Mouse (Mus musculus): ENCODE measurements around the gene Ring1. TPM values are rescaled to one million over a fixed set of nuclear protein-coding genes. Genes with fewer than 3 reads are reported as not detected.
A peak's percentile ranks its signal among the peaks of the same experiment; 100 is the strongest.

The Ring1 gene
- total and polyA plus RNA-seq, 2 experiments from 2014 or later: 19.0 to 20.7 TPM

GRCm38 (mm10) chr17:34039562-34040450 lies 15.3 kb upstream of the Ring1 start:
- DNase-seq: peak; percentile 20
- Histone ChIP-seq H3K4me1 (ENCODE audit: insufficient read depth) (peaks cover 9% of the 10 kb centered on the region; the same call in 1 of the 2 replicates), H3K9ac (peak overlapping the region; percentile 40; the same call in 1 of the 2 replicates), H3K9me3 (ENCODE audit: low read length) (no peaks in the 10 kb centered on the region), H3K4me3 (ENCODE audit: low read depth, low read length) (peak overlapping the region; percentile 20), H3K27ac (ENCODE audit: low read depth, low read length) (no peak overlapping the region), H3K36me3 (ENCODE audit: insufficient read depth) (peaks cover 33% of the 10 kb centered on the region), H3K27me3 (ENCODE audit: insufficient read depth, low read length) (no peaks in the 10 kb centered on the region), H3K4me2 (ENCODE audit: low read depth) (peak overlapping the region; percentile 49)
- no peak for TF ChIP-seq CTCF (IDR thresholded peaks at IDR 0.05; ENCODE audit: low read depth)
- ATAC-seq: peak; percentile 18
- WGBS: 27% methylated on average over 17 of the region's 17 CpGs

GRCm38 (mm10) chr17:34038878-34039561 lies 14.5 kb upstream of the Ring1 start, which contains the start of gene Col11a2:
TSS of gene Col11a2 (plus strand) at chr17:34039437.
- peak; percentile 40 for DNase-seq
- Histone ChIP-seq H3K9me3 (ENCODE audit: low read length) (no peaks in the 10 kb centered on the region), H3K27ac (ENCODE audit: low read depth, low read length) (no peak within 1 kb of the TSS), H3K4me1 (ENCODE audit: insufficient read depth) (peaks cover 9% of the 10 kb centered on the region; the same call in 1 of the 2 replicates), H3K4me3 (ENCODE audit: low read depth, low read length) (peak within 1 kb of the TSS; percentile 20), H3K4me2 (ENCODE audit: low read depth) (peak within 1 kb of the TSS; percentile 49), H3K9ac (peak within 1 kb of the TSS; percentile 40), H3K27me3 (ENCODE audit: insufficient read depth, low read length) (no peaks in the 10 kb centered on the region), H3K36me3 (ENCODE audit: insufficient read depth) (peaks cover 33% of the 10 kb centered on the region)
- 5% methylated on average over 28 of the region's 28 CpGs for WGBS
- ATAC-seq: peak; percentile 54
- no peak for TF ChIP-seq CTCF (IDR thresholded peaks at IDR 0.05; ENCODE audit: low read depth)

- ATAC-seq: peak; percentile 36
Measured at GRCm38 (mm10) chr17:34038440-34038839, 14.0 kb upstream of the Ring1 start.

GRCm38 (mm10) chr17:34037241-34037640 lies 12.8 kb upstream of the Ring1 start:
- DNase-seq (no peak), ATAC-seq (no peak)
- Histone ChIP-seq H3K9me3 (ENCODE audit: low read length) (no peaks in the 10 kb centered on the region), H3K27me3 (ENCODE audit: insufficient read depth, low read length) (no peaks in the 10 kb centered on the region), H3K4me3 (ENCODE audit: low read depth, low read length) (no peak overlapping the region), H3K4me1 (ENCODE audit: insufficient read depth) (peaks cover 15% of the 10 kb centered on the region), H3K36me3 (ENCODE audit: insufficient read depth) (peaks cover 33% of the 10 kb centered on the region), H3K27ac (ENCODE audit: low read depth, low read length) (no peak overlapping the region), H3K4me2 (ENCODE audit: low read depth) (no peak overlapping the region), H3K9ac (no peak overlapping the region)
- no peak for TF ChIP-seq CTCF (IDR thresholded peaks at IDR 0.05; ENCODE audit: low read depth)
- 93% methylated on average over 7 of the region's 7 CpGs for WGBS

More at GRCm38 (mm10) chr17:34038440-34038839, 14.0 kb upstream of the Ring1 start:
- H3K27me3 ChIP-seq (ENCODE audit: insufficient read depth, low read length): no peaks in the 10 kb centered on the region
- no peak for TF ChIP-seq CTCF (IDR thresholded peaks at IDR 0.05; ENCODE audit: low read depth)
- WGBS: 12% methylated on average over 19 of the region's 21 CpGs
- H3K4me1 ChIP-seq (ENCODE audit: insufficient read depth): peaks cover 9% of the 10 kb centered on the region; the same call in 1 of the 2 replicates
- H3K4me3 ChIP-seq (ENCODE audit: low read depth, low read length): peak overlapping the region; percentile 20
- H3K36me3 ChIP-seq (ENCODE audit: insufficient read depth): peaks cover 33% of the 10 kb centered on the region
- no peak overlapping the region for H3K27ac ChIP-seq (ENCODE audit: low read depth, low read length)
- H3K9ac ChIP-seq: no peak overlapping the region
- no peaks in the 10 kb centered on the region for H3K9me3 ChIP-seq (ENCODE audit: low read length)
- H3K4me2 ChIP-seq (ENCODE audit: low read depth): peak overlapping the region; percentile 49
- peak; percentile 39 for DNase-seq

- no peaks in the 10 kb centered on the region for H3K9me3 ChIP-seq (ENCODE audit: low read length)
- 86% methylated on average over 10 of the region's 10 CpGs for WGBS
- TF ChIP-seq CTCF (IDR thresholded peaks at IDR 0.05; ENCODE audit: low read depth): no peak
- H3K9ac ChIP-seq: no peak overlapping the region
- H3K4me3 ChIP-seq (ENCODE audit: low read depth, low read length): no peak overlapping the region
- ATAC-seq (no peak), DNase-seq (no peak)
- peaks cover 33% of the 10 kb centered on the region for H3K36me3 ChIP-seq (ENCODE audit: insufficient read depth)
- H3K4me2 ChIP-seq (ENCODE audit: low read depth): no peak overlapping the region
- H3K27ac ChIP-seq (ENCODE audit: low read depth, low read length): no peak overlapping the region
- H3K27me3 ChIP-seq (ENCODE audit: insufficient read depth, low read length): no peaks in the 10 kb centered on the region
- peaks cover 15% of the 10 kb centered on the region for H3K4me1 ChIP-seq (ENCODE audit: insufficient read depth)
Measured at GRCm38 (mm10) chr17:34036647-34037046, 12.2 kb upstream of the Ring1 start.

GRCm38 (mm10) chr17:34035517-34035916 lies 11.0 kb upstream of the Ring1 start:
- Histone ChIP-seq H3K36me3 (ENCODE audit: insufficient read depth) (peaks cover 33% of the 10 kb centered on the region), H3K9ac (no peak overlapping the region), H3K27me3 (ENCODE audit: insufficient read depth, low read length) (no peaks in the 10 kb centered on the region), H3K9me3 (ENCODE audit: low read length) (no peaks in the 10 kb centered on the region), H3K4me2 (ENCODE audit: low read depth) (no peak overlapping the region), H3K4me3 (ENCODE audit: low read depth, low read length) (no peak overlapping the region), H3K27ac (ENCODE audit: low read depth, low read length) (no peak overlapping the region), H3K4me1 (ENCODE audit: insufficient read depth) (peaks cover 19% of the 10 kb centered on the region)
- ATAC-seq (no peak), DNase-seq (no peak)
- WGBS: 89% methylated on average over 9 of the region's 9 CpGs
- TF ChIP-seq CTCF (IDR thresholded peaks at IDR 0.05; ENCODE audit: low read depth): no peak

Data from forebrain, postnatal 0 days (tissue).